Mouse (Mus musculus) embryo, embryonic 9.5 days (tissue): ENCODE data around the gene Slc34a3.

Experiments used
- DNase-seq: peaks from one replicate; pipeline ENCODE4 v3.0.0-alpha.2; 2017; ENCODE audit errors: extremely low spot score

Slc34a3 gene

DNA sequence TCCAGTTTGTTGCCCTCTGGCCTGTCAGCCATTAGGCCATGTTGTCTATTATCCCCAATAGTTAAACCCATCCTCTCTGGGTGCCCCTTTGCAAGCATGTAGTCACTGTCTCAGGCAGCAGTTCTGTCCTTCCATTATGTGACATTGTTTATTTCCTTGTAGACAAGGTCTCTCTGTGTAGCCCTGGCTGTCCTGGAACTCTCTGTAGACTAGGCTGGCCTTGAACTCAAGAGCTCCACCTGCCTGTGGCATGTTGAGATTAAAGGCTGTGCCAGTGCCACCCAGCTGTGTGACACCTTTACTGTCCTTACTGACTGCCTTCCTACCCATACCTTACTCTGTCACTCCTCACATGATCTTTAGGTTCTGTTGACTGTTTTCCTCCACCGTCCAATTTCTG lies 18.2 kb upstream of the Slc34a3 start:
- DNase-seq = no peak

DNA sequence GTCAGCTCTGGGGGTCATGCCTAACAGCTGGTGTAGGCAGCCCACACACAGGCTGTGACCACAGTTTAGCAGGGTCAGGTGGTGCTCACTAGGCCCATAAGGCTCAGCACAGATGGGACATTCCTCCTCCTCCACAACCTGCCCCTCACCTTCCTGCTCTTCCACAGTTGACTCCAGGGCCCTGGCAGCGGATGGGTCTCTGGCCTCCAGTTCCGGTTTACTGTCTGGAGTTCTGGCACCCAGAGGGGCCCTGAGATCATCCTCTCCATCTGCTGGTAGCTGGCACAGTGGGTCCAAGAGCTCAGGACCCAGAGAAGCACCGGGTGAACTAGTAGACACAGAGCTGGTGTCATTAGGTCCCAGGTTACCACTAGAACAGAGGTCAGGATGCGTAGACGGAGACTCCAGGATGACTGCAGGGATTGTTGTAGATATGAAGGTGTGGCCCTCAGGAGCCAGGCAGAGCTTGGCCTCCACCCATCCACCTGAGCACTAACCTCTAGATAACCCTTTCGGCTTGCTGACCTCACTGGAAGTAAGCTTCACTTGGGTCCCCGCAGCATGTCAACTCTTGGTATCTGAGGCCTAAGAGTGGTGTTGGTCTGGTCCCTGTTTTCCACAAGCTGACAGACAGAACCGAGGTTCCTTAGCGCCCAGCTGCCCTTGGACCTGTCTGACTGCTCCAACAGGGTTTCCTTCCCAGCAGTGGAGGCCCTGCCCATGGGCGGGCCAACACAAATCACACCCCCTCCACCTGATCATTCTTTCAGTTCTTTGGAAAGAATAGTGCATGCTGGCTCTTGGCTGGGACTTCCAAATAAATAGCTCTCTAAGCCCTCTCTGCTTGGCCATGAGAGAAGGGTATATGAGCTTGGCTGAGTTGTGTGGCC lies 12.3 kb upstream of the Slc34a3 start, which contains the start of gene AL732309.1:
TSS of gene AL732309.1 (minus strand) at position 681 of the 890 bp plus-strand sequence.
- no peak for DNase-seq

DNA sequence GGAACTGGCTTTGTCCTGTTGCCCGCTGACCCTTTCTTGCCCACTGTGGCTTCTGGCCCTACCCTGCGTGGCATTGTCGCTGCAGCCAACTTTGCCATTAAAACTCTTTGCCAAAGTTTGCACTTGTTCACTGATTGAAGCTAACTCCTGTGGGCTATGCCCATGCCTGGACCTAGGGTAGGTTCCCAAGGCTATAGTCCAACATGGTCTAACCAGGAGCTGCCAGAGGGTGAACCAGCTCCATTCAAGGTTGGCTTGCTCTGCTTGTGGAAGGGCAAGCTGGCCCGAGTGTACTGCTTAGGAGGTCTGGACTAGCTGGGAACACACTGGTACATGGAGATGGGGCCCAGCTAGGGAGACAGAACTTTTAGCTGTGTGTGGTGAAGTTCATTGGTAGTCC lies 10.0 kb upstream of the Slc34a3 start:
- DNase-seq = no peak

DNA sequence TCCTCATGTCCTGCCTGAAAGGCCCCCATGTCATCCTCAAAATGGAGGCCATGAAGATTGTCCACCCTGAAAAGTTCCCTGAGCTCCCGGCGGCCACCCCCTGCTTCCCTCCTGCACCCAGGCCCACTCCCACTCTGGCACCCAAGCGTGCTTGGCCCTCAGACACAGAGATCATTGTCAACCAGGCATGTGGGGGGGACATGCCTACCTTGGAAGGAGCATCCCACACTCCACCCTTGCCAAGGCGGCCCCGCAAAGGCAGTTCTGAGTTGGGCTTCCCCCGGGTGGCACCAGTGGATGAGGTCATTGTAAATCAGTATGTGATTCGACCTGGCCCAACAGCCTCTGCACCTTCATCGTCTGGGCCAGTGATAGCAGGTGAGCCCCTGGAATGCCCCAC lies 9.2 kb upstream of the Slc34a3 start:
- DNase-seq = no peak

DNA sequence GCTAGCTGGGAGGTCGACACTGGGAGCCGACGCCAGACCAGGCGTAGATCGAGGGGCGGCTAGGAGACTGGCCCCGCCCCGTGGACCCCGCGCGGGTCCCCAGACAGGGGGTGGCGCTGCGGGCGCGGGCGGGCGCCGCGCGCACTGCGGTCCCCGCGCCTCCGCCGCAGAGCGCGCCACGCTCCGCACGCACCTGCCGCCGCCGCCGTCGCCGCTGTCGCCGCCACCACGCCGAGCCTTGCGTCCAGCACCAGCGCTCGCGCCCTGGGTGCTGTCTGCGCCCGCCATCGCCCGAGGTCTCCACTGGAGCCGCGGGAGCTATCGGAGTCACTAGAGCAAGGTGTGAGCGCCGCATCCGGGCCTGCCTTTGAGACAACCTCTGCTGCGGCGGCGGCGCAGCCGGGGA lies 7.9 kb upstream of the Slc34a3 start, which contains the start of the genes Rnf208 and Cysrt1:
TSS of gene Rnf208 (plus strand) at position 155 of the 406 bp plus-strand sequence.
TSS of gene Cysrt1 (minus strand) at position 352 of the 406 bp plus-strand sequence.
- DNase-seq = no peak

DNA sequence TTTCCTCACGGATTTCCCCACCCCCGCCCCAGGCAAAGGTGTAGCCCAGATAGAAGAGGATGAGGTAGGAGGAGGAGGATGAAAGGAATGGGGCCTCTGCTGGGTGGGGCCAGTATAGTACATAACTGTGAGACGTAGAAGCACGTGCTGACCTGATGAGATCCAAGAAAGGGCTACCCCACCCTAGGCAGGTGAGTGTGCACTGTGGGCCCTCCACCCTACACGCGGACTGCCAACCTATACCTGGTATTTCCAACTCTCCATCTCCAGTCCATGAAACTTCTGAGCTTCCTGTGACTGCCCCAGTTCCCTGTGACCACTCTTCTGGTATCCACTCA lies 7.2 kb upstream of the Slc34a3 start:
- no peak for DNase-seq

DNA sequence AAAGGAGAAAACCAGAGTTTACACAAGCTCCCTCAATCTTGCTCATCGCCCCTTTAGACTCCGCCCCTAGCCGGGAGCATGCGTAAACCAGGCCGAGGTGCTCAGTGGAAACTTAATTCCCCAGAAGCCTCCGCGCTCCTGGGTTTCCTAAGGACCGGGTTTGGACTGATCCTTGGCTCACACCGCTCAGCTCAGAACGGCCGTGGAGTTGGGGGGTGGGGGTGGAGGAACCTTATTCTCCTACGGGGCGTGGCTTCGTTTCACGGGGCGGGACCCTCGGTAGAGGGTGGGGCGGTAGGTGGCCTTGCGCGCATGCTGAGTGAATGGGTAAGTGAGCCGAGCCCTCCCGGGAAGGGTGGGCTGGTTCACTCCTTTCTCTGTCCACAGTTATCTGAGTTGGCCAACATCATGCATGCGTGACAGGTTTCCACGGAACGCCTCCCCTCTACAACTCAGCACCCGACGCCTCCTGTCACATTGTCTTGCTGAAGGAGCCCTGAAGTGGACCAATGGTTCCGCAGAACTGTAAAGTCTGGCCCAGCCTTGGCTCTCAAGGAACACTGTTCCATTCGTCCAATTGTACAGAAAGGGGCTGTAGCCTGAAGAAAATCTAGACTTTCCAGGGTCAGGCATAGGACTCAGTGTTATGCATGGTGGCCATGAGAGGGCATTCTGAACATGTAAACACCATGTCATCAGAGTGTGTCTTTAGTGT lies 6.7 kb upstream of the Slc34a3 start:
- peak; percentile 75 for DNase-seq

DNA sequence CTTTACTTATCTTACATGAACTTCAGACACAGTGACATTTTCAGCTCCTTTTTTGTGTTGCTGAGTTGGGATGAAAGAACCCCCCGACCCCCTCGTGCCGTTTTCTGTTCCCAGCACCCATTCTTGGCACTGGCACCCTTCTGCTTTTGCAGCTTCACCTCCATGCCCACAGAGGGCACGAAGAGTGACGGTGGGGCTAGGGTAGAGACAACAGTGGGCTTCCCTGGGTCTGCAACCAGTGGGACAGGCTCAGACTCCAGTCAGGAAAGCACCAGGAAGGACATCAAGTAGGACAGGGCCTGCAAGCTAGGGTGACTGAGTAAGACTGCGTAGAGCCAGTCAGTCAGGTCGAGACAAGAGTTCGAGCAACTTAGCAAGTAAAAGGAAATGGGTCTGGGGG lies 6.1 kb upstream of the Slc34a3 start:
- DNase-seq = no peak

DNA sequence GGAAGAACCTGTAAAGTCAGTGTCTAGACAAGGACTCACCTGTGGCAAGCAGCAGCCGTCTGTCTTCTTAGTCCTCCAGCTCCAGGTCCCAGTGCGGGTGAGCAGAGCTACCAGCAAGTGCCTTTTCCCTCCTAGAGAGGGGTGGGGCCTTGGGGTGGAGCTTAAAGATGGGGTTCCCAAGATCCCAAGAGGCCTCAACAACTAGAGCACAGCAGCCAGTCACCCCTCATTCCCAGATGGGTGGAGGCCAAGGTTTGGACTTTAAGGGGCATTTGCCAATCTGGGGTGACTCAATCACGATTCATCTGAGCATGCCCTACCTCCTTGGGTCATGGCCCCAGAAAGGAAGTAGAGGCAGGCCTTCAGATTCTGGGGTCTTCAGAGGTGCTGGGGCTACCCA lies 5.6 kb upstream of the Slc34a3 start:
- DNase-seq = no peak

DNA sequence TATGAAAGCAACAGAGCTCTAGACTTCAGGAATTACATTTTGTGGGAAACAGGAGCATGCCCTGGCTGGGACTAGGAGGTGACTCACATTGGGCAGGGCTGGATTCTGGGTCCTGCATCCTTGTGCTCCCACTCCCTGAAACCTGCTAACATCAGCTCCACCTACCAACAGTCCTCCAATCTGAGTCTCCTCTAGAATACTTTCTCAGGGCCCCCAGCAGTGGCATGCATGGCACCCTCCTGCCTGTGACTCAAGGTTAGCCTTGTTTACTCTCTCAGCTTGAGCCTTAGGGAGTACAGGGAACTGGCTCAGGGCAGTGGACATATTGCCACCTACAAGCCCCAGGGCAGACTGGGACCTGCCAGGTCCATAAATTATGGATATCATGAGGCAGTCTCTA lies 3.9 kb upstream of the Slc34a3 start:
- no peak for DNase-seq

DNA sequence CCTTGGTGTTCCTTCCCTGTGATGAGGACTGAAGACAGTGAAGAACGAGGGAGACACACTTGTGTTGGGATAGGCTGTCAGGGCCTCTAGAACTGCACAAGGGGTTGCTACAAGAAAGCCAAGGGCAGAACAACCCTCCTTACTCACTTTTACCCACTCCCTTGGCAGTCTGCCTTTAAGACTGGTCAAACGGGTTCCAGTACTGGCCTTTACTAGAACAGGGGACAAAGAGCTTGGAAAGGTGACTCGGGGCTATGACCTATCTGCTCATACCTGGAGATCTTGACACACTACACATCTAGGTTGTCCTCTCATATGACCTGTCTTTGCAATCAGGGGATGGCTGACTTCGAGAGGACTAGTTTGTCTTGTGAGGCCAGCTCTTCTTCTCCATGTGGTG lies 3.4 kb upstream of the Slc34a3 start:
- DNase-seq = no peak

DNA sequence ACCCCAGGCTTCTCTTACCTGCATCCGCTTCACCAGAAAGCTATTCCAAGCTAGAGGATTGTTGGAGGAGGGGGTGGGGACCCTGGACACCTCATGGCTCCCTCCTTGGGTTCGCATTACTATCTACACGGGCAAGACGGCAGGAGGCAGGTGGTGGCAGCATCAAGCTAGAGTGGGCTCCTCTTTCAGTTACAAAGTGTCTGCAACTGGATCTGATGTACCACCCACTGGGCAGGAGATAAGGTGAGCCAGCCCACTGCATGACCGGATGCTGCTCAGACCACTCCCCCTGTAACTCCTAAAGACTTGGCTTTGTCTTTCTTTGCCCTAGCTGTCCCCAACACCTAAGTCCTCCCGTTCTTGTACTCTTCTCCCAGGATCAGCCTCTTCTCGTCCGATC lies 2.5 kb upstream of the Slc34a3 start, which contains the start of gene Rnf224:
TSS of gene Rnf224 (minus strand) at position 174 of the 400 bp plus-strand sequence.
- DNase-seq = no peak

DNA sequence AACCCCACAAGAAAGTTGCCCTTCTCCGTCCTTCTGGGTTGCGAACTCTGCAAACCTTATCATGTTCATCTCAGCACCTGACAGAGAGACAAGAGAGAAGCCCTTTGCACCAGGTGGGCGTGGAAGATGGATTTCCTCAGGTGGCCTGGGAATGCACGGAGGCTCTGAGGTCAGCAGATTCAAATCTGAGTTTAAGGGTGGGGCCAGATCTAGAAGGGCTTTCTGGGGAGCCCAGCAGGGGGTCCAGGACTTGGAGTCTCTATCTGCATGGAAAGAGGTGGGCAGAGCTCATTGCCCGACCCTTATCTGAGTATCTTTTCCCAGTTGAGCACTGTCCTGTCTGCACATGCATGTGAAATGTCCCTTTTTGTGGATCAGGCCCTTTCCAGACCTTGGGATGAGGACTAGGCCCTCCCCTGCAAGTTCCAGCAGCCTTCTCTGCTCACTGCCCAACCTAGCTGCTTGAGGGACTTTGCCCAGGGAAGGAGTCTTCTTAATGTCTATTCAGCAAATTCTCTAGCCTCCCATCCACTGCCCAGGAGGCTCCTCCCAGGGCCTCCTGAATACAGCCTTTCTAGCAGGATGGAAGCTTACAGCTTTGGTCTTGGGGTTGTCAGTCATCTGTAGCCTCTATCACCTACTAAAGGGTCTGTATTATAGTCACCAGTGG lies 522 bp upstream of the Slc34a3 start:
- DNase-seq = no peak

DNA sequence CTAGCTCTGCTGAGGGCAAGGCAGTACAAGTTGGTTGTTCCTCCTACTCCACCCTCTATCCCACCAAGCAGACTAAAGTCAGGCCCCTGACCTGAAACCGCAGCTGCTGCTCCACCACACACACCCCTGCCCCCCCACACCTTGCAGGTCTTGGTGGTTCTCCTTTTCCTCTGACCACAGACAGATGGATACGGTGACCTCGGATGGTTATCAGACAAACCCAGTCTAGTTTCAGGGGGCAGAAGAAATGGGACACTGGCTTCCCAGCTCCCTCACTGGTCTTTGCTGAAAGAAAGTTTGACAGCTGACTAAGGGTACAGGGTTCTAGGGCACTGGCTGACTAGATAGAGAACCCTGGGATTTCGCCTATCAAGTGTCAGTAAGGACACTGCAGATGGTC lies 743 bp downstream of the Slc34a3 start:
- DNase-seq = no peak

DNA sequence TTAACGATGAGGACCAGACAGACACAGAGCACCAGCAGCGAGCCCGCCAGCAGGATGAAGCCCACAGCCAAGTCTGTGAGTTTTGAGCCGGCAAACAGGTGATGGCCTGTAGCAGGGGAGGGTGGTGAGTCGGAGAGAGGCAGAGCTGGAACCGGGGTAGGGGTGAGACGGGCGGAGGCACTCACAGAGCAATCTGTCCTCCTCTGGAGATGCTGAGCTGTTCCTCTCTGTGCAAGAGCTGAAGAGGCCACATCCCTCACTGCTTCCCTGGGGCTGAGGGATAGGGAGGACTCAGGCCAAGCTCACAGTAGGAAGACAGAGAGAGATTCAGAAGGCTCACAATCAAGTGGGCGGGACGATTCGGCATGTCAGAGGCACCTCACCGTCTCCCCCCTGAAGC lies 3.1 kb downstream of the Slc34a3 start:
- DNase-seq = no peak

DNA sequence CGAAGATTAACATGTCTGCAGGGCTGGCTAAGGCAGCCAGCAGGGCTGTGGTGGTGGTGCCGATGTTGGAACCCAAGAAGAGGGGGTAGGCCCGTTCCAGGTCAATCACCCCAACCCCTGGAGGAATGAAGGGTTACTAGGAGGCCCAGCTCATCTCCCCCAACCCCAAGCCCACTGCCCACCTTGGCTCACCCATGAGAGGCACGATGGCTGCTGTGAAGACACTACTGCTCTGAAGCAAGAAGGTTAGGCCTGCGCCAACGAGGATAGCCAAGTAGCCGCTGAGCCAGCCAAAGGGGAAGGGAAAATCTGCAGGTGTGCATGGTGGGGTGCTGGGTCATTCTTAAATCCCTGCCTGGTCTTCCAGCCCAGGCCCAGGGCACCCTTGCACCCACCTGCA lies 3.6 kb downstream of the Slc34a3 start:
- no peak for DNase-seq

DNA sequence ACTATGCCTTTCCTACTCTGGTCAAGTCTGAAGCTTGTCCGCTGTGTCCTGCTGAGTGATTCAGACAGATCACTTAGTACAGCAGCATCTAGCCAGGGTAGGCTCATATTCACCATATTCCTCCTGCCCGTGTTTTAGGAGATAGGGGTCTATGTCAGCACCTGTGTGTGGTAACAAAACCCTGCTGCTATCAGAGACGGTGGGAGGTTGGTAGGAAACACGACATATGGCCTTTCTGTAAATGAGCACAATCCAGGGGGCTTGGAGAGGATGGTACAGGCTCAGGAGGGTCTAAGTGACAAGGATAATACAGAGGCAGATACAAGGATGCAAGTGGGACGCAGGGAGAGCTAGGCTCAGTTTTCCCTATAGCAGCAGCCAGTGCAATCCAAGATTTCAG lies 4.6 kb downstream of the Slc34a3 start:
- no peak for DNase-seq

DNA sequence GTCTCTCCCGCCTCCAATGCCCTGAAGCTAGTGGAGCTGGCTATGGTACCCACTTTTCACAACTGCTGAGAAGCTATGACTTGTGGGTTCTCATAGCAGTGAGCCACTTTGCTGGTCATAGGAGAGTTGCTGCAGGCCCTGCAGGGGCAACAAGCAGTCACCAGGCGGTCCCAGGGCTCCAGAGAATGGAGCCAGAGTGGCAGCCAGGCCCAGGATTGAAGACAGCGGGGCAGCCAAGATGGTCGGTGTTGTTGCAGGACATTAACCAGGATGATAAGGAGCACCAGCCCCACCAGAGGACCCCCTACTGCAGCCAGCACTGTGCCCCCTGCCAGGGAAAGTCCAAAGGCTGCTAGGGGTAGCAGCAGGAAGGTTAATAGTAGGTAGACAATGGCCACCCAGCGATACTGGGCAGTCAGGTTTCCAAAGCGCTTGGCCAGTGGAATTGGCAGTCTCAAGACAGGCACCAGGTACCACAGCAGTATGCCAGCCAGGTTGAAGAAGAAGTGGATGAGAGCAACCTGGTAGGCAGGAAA lies 5.1 kb downstream of the Slc34a3 start:
- no peak for DNase-seq

DNA sequence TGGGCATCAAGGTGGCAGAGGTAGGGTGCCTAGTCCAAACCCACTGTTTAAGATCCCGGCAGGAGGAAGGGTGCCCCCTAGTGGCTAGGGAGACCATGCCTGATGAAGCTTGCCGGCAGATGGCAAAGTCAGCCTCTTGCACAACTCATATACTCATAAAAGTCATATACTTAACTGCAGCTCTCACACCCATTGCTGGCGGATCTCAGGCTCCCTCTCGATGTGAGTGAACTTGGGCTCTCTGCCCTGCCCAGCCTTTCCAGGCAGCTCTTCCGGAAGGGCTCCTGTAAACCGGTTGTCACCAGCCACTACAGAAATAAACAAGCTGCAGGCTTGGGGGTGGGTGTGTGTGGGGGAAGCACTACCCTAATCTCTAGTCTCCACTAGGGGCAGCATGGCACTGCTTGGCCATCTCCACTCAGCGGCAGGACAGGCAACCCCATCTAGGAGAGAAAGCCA lies 5.7 kb downstream of the Slc34a3 start:
- DNase-seq = peak; percentile 86

DNA sequence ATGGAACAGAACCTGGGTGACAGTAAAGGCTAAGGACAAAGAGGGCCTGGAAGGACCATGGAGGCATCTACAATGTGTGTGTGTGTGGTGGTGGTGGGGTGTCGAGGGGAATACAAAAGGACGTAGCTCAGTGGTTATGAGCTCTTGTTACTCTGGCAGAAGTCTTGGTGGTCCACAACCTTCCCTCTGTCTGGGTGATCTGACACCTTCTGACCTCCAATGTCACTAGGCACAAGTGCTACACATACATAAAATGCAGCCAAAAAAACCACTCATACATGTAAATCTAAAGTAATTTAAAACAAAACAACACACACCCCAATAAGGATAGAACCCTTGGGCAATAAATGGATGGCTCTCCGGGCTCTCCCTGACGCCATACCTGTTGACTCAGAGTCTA lies 6.8 kb downstream of the Slc34a3 start:
- no peak for DNase-seq

DNA sequence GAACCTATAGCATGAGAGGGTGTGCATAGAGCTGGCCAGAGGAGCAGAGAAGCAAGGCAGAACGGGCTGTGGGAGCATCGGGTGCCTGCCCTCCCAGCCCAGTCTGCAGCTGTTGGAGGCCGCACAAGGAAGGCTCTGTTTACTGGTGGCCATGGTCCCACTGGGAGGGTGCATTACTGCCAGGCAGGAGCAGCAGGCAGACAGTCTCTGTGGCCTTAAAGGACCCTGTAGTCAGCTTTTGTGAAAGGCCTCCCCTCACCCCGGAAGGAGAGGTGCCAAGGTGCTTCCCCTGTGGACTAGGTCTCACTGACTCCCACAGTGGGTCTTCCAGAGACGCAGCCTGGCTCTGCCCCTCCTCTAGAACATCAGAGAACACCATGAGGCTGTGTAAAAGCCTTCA lies 7.3 kb downstream of the Slc34a3 start:
- no peak for DNase-seq

DNA sequence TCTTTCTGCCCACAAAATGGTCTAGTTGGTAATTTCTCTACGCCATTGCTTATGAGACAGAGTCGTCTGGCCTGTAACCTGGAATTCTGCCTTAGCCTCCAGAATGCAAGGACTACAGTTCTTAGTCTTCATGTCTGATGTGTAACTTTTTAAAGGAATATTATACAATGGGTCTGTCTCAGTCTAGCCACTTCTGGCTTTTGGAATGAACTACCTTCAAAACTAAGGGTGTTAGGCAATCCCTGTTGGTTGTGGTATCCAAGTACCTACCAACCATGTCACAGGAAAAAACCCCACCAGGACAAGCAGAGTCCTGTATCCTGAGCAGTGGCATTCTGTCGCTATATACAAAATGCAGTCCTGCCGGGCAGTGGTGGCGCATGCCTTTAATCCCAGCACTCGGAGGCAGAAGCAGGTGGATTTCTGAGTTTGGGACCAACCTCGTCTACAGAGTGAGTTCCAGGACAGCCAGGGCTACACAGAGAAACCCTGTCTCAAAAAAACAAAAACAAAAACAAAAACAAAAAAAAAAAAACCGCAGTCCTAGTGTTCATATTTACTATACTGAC lies 8.3 kb downstream of the Slc34a3 start:
- no peak for DNase-seq
